Mouse (Mus musculus) lung, postnatal 25 days (tissue): ENCODE measurements at regions not wholly inside any gene's neighbourhood (a gene's known extent, or its start where the extent isn't known, plus 50 kb on each side); places are given as distances from the start of the nearest gene placed in this dataset.

Experiments
- DNase-seq: peaks from one replicate; pipeline ENCODE4 v3.0.0; 2022; ENCODE audit warnings: low spot score

DNA sequence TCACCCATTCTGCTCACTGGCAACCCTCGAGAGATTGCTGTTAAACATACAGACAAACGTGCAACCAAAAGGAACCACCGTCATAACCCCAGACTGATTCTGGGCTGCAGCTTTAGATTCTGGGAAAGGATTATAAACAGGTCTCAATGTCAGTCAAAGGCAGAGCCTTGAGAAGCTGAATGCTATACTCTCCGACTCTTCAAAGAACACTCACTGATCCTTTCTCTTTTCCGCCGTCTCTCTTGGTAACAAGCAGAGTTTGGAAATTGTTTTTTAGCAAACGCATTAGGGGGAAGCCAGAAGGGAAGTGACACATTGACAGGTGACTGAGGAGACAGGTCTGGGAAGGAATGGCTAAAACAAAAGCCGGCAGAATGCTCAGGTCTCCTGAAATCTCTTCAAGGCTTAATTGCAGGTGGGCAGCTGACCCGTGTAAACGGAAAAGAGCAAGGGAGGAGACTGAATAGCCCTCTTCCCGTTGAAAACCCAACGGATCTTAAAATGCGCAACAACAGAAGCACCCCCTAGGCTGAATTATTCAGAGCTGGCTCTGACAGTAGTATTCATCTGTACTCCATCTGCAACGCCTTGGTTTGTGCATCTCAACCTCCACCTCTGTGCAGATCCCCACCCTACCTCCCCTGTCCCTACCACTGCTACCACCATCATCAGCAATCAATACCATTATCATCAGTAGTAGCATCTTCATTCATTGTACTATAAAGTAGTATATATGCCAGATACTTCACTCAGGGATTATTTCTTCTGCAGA is 219.6 kb downstream of the Tmem38b start:
- no peak for DNase-seq

DNA sequence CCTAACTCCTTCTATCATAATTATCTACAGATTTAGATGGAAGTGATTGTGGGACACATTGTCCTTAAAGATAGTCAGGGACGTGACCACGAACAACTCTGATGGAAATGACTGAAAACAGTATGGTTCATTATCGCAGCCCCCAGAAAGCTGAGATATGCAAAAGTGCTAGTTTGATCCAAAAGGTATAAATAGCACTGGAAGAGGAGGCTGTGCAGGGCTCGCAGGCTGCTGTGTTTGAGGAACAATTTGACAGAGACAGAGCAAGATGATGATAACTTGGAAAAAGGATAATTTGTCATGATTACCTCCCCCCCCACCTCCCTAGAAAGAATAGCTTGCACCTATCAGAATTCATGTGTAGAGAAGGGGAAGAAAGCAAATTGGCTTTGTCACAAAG is 238.5 kb downstream of the Tmem38b start:
- no peak for DNase-seq

DNA sequence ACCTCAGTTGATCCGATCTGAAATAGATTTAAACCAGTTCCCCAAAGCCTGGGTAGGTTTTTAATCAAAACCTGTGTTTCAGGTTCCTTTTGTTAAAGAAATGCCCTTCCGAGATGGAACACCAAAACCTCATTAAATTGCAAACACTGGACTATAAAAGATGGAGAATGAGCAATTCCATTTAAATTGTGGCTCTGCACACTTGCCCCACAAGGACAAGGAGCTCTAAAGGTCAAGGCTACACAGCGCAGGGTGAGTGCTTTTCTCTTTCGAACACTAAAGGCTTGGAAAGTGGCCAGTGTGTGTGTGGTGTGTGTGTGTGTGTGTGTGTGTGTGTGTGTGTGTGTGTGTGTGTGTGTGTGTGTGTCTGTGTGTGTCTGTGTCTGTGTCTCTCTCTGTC is 246.1 kb downstream of the Tmem38b start:
- DNase-seq, result no peak

DNA sequence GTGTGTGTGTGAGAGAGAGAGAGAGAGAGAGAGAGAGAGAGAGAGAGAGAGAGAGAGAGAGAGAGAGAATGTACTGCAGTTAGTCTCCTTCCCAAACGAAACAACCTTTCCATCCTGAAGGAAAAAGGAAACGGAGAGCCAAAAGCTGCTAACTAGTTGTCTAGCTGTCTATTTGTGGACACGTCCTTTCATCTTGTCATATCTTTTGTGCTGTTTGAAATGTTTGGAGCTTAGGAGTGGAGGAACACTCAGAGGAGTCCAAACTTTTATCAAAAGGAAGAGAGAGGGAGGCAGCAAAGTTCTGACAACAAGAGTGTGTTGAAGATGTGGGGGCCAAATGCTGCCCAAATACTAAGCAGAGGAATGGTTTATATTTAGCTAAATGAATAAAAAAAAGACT is 246.6 kb downstream of the Tmem38b start:
- no peak for DNase-seq

DNA sequence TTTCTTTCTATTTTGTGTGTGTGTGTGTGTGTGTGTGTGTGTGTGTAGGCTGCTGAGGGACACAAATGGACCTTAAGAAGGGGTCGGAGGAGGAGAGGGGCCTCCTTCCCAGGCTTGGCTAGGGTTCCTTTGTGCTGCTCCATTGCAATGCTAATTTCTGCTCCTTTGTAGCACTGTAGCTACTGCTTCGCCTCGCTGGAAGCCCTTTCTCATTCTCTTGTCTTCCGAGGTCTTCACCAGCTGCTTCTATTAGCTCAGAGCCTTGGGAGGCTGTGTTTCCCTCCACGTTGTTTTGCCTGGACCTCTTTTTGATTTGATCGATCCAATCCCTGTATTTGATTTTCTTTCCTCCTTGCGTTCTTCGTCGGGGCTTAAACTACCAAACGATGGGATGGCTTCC is 247.1 kb downstream of the Tmem38b start:
- no peak for DNase-seq

DNA sequence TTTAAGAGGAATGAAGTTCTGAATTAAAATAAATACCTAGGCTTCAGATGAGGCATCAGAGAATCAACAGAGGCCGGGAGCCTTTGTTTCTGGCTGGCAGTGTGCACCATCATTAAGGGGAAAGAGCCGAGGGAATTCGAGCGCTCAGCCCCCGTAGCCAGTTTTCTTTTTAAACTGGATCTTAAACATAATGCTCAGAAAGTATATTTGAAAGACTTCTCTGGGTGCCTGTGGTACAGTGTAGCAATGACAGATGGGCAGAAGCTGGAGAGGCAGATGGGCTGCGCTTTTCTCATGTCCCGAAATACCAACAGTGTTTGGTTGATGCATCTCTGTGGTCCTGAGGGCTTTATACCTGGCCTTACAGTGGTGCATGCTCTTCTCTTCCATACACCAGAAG is 247.6 kb downstream of the Tmem38b start:
- DNase-seq, result no peak

DNA sequence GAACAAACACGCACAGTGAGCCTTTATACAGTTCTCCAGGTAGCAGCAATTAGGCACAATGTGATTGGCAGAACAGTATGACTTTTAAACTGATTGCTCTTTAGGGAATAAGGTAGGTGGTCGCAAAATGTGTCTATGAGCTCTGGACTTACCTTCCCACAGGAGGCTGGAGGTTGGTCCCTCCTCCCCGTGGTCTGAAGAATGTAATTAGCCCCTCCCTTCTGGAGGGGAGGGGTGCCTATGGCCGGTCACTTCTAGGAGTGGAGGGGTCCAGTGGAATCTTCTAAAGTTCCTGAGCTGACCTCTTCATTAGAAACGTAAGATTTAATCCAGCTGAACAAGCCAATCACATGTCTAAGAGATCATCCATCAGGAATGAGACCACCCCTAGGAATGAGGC is 248.4 kb downstream of the Tmem38b start:
- DNase-seq, result no peak

DNA sequence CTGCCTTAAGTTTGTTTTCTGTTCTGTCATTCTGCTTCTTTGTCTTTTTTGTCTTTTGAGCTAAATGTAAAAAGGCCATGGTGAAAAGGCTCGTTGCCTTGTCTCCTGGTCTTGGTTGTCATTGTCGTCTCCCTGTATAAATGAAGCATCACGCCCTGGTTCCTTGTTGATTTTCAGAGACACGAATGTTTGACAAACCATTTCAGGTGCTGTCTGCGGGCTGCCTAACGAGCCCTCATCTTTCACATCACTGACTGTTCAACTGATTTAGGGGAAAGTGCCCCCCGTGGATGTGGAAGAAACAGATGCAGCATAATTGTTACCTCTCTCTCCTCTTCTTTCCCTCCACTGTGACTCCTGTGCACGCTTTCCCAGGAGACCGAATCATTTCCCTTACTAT is 254.7 kb downstream of the Tmem38b start:
- DNase-seq, result no peak

DNA sequence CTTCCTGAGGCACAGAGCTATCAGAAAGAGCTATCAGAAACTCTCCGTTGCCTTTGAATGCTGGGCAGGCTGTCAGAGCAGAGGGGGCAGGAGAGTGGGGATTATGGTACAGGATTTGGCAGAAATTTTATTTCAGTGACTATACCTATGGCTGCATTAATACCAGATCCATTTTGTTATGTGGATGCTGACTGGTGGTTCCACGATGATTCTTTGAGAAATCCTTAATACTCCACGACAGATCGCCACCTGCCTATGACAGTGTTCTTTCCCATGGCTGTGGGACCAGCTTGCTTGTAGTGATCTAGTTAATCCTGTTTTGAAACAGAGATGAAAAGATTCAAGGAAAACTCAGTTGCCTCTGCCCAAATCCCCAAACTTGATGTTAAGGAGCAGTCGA is 255.6 kb downstream of the Tmem38b start:
- DNase-seq, result no peak

DNA sequence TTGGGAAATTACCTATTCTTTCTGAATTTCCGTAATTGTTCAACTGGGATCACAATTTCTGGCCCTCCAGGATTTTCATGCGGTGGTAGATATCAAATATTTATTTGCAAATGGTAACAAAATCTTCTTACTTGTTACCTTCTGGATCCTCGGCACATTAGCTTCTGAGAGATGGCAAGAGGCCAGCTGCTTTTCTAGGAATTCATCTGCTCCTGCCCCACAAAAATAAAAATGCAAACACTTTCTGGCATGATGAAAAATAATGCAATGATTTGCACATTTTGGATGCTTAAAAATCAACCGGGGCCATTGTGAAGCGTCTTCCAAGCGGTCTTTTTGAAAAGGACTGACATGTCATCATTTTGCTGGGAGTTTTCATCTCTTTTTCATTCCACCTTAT is 258.9 kb downstream of the Tmem38b start:
- DNase-seq, result no peak

DNA sequence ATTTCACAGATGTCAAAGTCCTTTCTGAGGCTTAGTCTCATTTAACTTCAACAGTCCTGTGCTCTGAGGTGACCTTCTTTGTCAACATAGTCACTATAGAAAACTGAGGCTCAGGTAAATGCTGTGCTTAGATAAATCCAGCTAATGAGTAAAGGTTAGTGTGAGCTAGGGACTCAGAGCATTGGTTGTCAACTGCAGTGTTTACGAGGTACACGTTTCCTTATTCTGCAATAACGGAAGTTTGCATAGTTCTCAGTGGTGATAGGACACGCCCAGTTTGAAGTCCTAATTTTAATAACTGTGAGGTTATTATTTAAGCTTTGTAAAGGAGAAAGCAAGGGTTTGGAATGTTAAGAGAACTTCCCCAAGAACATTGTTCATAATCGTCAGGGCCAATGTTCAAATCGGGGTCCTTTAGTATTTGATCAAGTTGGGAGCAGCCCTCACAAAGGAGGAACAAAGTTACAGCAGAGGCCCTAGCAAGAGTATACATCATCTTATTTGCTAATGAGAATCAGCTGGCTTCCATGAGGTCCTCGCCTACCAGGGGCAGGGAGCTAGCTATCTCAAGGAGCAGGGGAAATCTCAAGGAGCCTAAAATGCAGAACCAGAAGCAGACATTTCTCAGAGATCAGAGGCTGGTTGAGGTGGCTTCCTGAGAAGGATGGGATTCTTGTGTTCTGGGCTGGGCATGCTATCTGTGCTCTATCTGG is 268.6 kb downstream of the Tmem38b start:
- no peak for DNase-seq

DNA sequence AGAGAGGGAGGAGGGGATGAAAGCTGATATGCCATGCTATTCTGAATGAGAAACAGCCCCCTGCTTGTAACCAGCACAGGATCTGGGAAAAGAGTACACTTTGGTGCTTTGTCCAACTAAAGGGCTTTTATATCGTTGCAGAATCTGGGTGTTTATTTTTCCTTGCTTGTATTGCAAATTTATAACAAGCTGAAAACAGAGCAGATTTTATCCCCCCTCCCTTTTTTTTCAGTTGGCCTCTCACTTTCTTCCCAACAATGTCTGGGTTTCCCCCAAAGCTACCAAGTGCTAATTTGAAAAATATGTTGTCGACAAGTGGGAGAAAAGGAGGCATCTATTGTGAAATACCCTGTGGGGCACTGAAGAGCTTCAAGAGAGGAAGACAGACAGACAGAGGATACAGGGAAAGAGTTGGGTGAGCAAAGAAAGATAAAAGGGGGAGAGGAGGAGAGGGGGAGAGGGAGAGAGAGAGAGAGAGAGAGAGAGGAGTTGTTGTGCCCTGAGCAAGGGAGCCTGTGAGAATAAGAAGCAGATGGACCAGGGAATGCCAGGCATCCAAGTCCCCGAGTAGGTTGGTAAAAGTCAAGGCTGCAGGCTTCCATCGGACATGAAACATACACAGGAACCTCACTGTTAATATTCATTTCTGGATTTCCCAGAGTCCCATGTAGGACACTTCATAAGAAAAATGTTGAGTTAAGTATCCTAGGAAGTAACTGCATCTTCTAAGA is 269.5 kb downstream of the Tmem38b start:
- DNase-seq, result no peak

DNA sequence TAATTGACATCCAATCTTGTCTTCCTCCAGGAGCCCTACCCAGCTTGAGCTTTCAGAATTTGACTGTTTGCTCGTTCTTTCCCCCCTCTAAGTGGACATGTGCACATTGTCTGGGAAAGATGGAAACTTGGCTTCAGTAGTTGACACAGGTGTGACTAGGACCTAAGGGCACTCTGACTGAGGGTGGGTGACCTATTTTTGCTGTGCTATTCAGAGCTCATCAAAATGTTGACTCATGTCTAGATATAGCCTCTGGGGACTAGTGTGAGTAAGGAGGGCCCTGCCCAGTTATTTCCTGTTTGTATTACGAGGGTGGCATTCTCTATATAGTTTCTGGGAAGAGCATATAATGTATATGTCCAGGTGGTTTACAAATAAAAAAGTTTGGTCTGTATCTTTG is 271.7 kb downstream of the Tmem38b start:
- DNase-seq, result no peak

DNA sequence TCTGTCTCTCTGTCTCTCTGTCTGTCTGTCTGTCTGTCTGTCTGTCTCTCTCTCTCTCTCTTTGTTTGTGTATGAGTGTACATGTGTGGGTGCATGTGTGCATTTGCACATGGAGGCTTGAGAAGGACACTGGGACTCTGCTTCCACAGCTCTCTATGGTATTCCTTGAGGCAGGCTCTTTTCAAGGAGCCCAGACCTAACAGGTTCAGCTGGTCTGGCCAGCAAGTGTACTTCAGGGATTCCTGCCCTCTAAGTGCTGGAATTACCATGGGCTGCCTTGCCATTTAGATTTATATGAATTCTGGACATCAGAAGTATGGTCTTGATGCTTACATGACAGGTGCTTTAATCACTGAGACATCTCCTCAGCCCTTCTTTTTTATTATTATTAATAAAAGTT is 274.4 kb downstream of the Tmem38b start:
- DNase-seq, result no peak

DNA sequence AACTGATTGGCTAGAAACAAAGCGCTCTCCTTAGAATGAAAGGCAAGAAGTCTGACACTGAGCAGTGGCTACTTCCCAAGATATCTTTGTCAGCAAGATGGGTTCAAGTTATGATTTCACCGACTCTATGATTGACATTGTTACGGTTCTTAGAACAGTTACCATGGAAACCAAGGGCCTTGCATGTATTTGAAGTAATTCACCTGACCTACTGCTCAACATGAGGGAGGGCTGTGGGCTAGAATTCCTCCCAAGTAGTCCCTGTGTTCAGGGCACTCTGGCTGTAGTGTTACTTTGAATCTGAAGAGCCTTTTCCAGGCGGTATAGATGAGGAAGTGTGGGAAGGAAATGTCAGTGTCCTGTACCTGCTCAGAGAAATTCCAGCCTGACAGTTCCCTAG is 281.1 kb downstream of the Tmem38b start:
- no peak for DNase-seq

DNA sequence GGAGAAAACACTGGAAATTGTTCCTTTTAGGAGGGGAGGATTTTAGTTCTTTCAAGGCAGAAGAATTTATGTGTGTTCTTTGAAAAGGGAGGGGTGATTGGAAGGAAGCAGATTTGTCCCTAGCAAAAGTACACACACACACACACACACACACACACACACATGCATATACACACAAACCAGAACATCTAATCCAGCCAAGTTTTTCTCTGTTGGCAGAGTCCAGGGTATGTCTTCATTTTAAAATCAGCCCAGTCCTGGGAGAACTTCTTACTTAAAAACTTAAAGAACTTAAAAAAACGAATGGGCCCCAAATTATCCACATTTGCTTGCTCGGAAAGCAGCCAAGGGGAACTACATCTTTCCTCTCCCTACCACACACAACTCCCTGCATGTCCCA is 290.5 kb downstream of the Tmem38b start:
- DNase-seq, result no peak

DNA sequence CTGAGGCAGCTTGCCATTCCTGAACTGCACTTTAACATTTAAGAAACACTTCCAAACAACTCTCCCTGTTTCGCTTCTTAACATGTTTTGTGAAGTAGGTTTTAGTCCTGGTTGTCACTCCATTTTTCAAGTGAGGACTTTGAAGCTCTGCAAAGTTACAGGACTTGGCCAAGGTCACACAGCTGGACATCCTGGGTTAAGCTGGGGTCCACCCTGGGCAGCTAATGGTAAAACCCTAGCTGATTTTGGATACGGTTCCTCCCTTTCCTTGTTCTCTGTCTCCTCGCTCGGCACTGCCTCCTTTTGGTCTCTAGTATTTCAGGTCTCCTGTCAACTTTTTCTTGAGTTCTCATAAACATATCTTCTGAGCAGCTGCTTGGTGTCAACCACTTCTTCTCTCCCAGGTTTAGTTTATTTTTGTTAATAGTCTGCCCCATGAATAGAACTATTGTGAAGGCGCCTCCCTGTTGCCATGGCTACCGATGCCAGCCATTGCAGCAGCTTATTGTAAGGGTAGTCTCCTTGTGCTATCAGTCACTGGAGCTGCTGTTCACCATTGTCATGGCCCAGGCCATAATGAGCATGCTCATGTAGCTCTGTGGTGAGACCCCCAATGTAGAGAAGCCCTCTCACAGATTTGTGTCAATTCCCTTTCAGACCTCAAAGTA is 292.5 kb downstream of the Tmem38b start:
- no peak for DNase-seq

DNA sequence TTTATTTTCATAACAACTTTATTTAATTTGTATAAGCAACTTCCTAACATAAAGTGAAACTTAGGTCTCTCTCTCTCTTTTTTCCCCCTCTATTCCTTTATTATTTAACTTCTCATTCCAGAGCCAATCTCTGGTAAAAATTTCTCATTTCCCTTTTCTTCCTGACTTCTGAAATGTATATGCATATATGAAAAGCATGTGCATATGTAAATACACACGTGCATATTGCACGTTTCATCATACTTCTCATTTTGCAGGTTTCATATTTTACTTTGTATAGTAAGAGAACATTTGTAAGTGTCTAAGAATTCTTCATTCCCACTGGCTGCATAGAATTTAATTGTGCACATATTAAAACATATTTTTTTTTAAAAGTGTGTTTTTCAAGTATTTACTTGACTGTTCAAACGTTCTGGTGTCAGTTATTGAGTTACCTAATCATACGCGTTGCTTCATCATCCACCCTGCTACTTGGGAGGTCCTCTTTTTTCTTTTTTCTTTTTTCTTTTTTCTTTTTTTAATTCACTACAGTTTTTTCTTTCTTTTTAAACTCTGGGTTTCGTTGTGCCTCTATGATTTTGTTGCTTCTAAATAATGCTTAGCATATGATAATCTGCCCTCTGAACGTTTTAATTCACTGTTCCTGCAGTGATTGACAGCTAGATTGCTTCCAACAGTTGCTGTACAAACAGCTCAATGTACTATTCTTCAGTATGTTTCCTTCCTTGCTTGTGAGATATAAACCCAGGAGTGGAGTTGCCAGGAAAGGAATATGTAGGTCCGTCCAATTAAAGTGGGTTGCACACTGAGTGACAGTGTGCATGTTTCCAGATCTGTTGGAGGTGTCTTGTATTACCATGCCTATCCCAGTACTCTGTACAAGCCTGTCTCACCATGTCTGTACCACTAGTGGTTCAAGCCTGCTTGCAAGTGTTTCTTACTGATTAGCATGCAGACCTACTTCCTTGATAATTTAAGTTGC is 303.2 kb downstream of the Tmem38b start:
- DNase-seq, result no peak

DNA sequence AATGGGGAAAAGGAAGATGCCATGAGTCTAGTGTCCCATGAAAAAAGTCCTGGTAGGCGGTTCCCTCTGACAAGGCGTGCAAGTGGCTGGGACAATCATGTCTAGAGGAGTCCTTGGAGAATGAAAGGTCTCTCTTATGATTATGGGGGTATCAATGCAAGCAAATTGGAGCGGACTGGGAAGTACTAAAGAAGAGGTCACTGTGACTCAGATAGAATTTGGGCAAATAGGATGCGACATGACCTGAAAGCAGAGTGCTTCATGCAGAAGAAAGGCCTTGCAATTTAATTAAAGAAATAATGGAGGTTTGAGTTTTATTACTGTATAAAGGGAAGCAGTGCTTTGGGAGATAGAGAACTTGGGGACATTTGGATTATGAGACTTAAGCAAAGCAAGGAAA is 330.3 kb downstream of the Tmem38b start:
- no peak for DNase-seq

DNA sequence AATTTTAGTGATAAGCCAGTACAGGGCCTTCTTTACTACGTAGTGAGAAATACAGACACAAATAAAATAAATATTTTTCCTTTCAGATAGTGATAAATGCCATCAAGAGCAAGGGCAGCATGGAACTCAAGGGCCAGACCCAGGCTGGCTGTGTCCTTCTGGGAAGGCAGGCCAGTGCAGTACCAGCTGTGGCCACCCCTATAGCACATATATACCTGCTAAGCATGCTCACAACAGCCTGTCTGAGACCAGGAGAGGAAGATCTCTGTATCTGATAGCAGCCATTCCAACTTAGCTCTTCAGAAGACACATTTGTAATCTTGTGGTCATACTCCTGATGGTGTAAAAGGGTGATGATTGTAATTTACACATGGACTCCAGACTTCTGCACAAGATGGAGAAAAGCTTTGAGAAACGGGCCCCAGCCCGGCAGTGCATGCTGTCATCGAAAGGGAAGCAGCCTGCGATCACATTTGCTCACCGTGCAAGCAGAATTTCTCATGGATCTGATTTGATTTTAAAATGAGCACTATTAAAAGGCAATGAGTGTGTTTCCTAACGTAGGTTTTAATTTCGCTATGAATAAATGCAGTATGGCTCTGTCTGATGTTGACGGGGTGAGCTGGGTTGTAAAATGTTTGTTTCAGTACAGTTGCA is 335.6 kb downstream of the Tmem38b start:
- no peak for DNase-seq

DNA sequence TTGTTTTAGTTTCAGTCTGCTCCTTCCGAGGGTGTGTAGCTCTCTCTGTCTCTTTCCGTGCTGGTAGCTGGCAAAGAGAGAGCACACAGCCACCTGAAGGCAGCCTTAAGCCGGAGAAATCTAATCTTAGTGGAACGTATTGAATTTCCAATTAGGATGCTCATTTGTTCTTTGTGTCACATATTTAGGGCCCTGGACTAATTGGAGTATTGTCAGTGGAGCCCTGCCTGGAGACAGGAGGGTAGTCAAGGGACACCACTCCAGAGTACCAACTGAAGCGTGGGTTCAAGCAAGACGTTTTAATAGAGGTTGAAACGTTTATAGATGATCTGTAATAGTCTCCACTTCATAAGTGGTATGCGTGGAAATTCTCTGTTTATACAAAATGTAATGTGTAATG is 336.5 kb downstream of the Tmem38b start:
- no peak for DNase-seq
